Mouse (Mus musculus): ENCODE results near the gene Olfr826.

DNA sequence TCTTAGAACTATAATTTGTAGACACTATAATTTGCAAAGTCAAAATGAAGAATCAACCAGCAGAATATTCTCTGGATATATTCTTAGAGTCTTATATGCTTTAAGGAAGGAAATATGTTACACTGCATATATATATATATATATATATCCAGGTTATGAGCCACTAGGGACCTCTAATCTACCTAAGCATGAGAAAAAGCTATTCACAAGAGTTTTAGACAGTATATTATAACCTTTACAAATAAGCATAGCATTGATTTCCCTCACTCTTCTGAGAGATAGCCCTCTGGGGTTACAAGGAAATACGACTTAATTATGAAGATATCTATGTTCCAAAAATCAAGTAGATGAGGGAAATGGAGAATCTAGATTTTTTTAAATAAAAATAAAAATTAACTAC lies at the start of gene Olfr826:
- no peak for TF ChIP-seq CTCF (IDR thresholded peaks at IDR 0.05; ENCODE audit: borderline replicate concordance, extremely low read depth, insufficient read depth, insufficient read length)
- TF ChIP-seq POLR2A (IDR thresholded peaks at IDR 0.05; ENCODE audit: borderline replicate concordance, extremely low read depth, insufficient read depth, insufficient read length, poor library complexity, severe bottlenecking) = no peak

Measured in brain, embryonic 14.5 days (tissue).